Mouse (Mus musculus): ENCODE measurements around the gene Sin3a.

DNA sequence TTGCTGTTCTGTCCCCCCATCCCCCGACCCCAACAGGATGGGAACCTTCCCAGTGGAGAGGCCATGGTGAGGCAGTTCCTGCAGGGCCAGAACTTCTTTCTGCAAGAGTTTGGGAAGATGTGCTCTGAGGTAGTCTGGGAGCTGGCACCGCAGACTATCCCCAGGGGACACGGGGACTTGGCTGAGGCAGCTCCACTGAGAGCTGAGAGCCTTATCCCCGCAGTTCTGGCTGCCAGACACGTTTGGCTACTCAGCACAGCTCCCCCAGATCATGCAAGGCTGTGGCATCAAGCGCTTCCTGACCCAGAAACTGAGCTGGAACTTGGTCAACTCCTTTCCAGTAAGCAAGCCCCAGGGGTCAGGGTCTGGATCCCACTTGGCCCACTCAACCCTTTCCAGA is 65.4 kb downstream of the Sin3a start:
- TF ChIP-seq POLR2A (IDR thresholded peaks at IDR 0.05; ENCODE audit: insufficient read depth, low read depth, low read length): no peak
- no peak for TF ChIP-seq EP300 (IDR thresholded peaks at IDR 0.05; ENCODE audit: insufficient read depth, low read depth, low read length)

Measured in heart, adult 2 months (tissue).